Mouse (Mus musculus) neural tube, embryonic 10.5 days (tissue): ENCODE data around the gene Gm44579.

Source experiments
- DNase-seq: peaks from one replicate; pipeline ENCODE4 v3.0.0-alpha.2; 2017; ENCODE audit warnings: low spot score; ENCODE audit errors: extremely low spot score

Gm44579 gene

GRCm38 (mm10) chr15:98220877-98221276, at the start of gene Gm44579, which contains the start of gene Olfr287:
Gene Gm44579, minus strand, starts transcription at chr15:98220977.
Gene Olfr287, minus strand, starts transcription at chr15:98221056.
- no peak for DNase-seq

GRCm38 (mm10) chr15:98257776-98258175, 37.0 kb upstream of the Gm44579 start:
- DNase-seq: no peak

- no peak for DNase-seq
Measured at GRCm38 (mm10) chr15:98257193-98257592, 36.4 kb upstream of the Gm44579 start, which contains the start of gene H1fnt. Gene H1fnt, minus strand, starts transcription at chr15:98257293.

GRCm38 (mm10) chr15:98256271-98256670, 35.5 kb upstream of the Gm44579 start:
- no peak for DNase-seq

- DNase-seq: no peak
Measured at GRCm38 (mm10) chr15:98235442-98235841, 14.7 kb upstream of the Gm44579 start.

- no peak for DNase-seq
Measured at GRCm38 (mm10) chr15:98234350-98234749, 13.6 kb upstream of the Gm44579 start, which contains the start of gene Olfr286. Gene Olfr286, minus strand, starts transcription at chr15:98234450.

- DNase-seq: no peak
Measured at GRCm38 (mm10) chr15:98226096-98226495, 5.3 kb upstream of the Gm44579 start.

GRCm38 (mm10) chr15:98225610-98226009, 4.8 kb upstream of the Gm44579 start:
- no peak for DNase-seq

GRCm38 (mm10) chr15:98222377-98222776, 1.6 kb upstream of the Gm44579 start:
- DNase-seq: no peak

- DNase-seq: no peak
Measured at GRCm38 (mm10) chr15:98214130-98214529, 6.6 kb downstream of the Gm44579 start.

- no peak for DNase-seq
Measured at GRCm38 (mm10) chr15:98213336-98213870, 7.4 kb downstream of the Gm44579 start.

GRCm38 (mm10) chr15:98209676-98210075, 11.1 kb downstream of the Gm44579 start:
- DNase-seq: no peak

- DNase-seq: no peak
Measured at GRCm38 (mm10) chr15:98195442-98195841, 25.3 kb downstream of the Gm44579 start, which contains the start of gene Olfr288. Gene Olfr288, minus strand, starts transcription at chr15:98195542.

GRCm38 (mm10) chr15:98184456-98184855, 36.3 kb downstream of the Gm44579 start:
- DNase-seq: no peak

GRCm38 (mm10) chr15:98181856-98182570, 38.8 kb downstream of the Gm44579 start:
- no peak for DNase-seq

- DNase-seq: peak; percentile 91
Measured at GRCm38 (mm10) chr15:98181132-98181711, 39.6 kb downstream of the Gm44579 start.

- no peak for DNase-seq
Measured at GRCm38 (mm10) chr15:98180567-98181131, 40.1 kb downstream of the Gm44579 start.

- DNase-seq: no peak
Measured at GRCm38 (mm10) chr15:98177320-98177719, 43.5 kb downstream of the Gm44579 start.

- DNase-seq: no peak
Measured at GRCm38 (mm10) chr15:98173821-98174220, 47.0 kb downstream of the Gm44579 start.

GRCm38 (mm10) chr15:98172113-98172512, 48.7 kb downstream of the Gm44579 start:
- DNase-seq: no peak

GRCm38 (mm10) chr15:98170917-98171316, 49.9 kb downstream of the Gm44579 start:
- no peak for DNase-seq

GRCm38 (mm10) chr15:98170365-98170764, 50.4 kb downstream of the Gm44579 start:
- DNase-seq: no peak
